Mouse (Mus musculus) megakaryocyte, adult 5-6 weeks (primary cell): ENCODE measurements around the gene Cnih4. TPM values are rescaled to one million over a fixed set of nuclear protein-coding genes. Genes with fewer than 3 reads are reported as not detected.

Experiments used
- ATAC-seq: 2 replicates; pipeline ENCODE4 v1.8.0; 2016; ENCODE audit warnings: mild to moderate bottlenecking, inconsistent platforms; ENCODE audit not compliant: poor library complexity, severe bottlenecking
- total RNA-seq, 2 experiments: library from RNA; stranded (forward) in 1 of 2; stranded (reverse) in 1 of 2; fragments of 153-499, 151-499 nt in 1 of 2; fragments of 221-1000, 200-1000 nt in 1 of 2; gene quantifications; 2 replicates each; pipeline versions ENCODE4 v1.2.3 to v1.2.4; 2015 to 2017

The Cnih4 gene
- total RNA-seq, 2 experiments from 2014 or later, result 95.3 to 148 TPM

DNA sequence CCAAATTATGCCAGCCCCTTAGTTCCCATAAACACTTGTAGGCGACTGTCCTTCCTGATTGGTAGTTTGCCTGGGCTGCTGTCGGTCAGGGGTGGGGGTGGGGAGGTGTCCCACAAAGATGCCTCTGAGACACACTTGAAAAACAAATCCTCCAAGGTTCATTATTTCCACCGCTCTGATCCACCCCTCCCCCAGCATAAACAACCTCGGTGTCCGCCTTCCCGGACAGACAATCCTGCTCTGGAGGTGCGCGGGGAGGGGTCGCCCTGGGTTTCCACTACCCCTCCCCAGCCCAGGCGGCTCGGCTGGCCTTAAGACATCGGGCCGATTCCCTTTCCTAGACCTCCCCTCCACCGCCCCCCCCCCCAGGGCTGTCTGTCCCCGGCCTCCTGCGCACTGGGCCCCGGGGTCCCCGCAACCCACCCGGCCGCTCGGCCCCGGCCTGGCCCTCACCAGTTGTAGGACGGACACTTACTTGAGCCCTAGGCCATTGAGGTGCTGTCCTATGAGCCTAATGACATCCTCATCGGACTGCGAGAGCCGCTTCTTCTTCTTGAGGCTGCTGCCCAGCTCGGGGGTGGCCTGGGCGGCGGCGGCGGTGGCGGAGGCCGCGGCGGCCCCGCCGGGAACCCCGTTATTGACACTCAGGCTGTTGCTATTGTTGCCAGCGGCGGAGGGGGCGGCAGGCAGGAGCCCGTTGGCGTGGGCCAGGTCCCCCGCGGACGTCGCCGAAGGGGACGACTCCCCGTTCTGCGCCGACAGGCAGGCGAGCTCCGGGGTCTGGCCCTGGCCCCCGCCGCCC lies 66.3 kb downstream of the Cnih4 start:
- ATAC-seq, result peak; percentile 44

DNA sequence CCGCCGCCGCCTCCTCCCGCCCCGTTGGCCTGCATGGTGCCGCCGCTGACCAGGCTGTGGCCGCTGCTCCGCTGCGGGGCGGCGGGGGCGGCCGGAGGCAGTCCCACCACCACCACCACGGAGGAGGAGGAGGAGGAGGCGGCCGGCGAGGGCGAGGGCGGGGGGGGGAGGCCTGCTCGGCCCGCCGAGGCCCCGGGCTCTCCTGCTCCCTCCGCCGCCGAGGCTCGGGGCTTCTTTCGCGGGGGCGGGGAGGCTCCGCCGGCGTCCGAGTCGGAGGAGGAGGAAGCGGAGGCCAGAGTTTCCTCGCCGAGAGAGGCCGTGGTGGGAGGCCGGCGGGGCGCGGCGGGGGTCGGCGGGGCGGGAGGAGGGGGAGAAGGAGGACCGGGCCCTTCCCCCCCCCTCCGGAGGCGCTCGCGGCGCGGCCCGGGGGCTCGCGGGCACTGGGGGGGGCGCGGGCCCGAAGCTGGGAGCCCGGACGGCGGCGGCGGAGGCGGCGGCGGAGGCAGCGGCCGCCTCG lies 67.0 kb downstream of the Cnih4 start:
- peak; percentile 10; the same call in 1 of the 2 replicates for ATAC-seq

DNA sequence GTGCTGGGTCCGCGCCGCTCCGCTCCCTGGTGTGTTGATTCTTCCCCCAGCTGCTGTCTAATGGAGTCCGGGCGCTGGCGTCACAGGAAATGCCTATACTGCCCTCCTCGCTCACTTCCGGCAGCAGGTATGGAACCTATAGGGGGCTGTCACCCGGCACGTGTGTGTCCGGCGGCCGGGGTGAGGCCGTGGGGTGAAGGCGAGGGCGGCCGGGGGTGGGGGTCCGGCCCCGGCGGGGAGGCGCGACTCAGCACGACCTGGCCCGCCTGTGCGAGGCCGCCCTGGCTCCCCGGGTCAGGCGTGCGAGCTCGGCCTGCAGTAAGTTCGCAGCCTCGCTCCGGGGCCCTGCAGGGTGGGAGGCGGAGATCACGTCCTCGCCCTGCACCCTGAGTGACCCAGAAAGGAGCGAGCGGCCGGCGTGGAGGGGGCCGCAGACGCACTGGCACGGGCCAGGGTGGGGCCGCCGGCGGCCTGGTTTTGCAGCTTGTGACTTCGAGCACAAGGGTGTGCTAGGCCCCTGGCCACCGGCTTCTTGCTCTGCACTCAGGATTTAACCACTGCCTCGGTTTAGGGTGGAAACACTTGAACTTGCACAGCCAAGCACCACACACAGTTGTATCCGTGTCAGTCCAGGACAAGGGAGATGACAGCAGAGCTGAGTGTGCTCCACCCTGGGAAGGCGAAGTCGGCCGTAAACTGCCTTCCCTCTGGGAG lies 67.6 kb downstream of the Cnih4 start, which contains the start of gene Wdr26:
TSS of gene Wdr26 (minus strand) at position 82 of the 714 bp plus-strand sequence.
- peak; percentile 81 for ATAC-seq

DNA sequence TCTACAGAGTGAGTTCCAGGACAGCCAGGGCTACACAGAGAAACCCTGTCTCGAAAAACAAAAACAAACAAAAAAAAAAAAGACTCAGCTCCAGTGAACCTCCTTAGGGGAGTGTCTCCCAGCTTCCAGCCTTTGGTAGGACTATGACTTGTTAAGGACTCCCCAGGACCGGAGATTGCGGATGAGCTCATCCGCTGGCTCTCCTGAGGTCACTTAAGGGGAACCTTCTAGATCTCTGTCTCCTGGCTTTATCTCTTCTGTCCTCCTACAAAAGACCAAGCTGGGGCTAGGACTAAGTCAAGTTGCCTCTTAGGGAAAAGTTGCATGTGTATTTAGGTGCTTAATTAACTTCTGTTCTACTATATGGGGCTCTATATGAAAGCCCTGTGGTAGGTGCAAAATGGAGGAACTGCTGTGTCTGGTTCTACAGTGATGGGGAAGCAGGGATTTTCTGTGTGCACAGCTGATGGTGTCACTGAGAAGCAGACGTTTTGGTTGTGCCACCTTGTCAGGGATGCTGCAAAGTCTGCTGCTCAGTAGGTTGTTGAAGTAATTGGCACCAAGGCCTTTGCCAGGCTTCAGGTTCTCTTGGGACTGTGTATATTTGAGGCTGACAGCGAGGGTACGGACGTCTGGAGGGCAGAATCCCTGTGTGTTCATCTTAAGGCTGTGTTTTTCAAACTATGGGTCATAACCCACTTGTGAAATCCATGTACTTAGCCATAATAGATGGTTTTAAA lies 70.0 kb downstream of the Cnih4 start:
- ATAC-seq, result no peak

DNA sequence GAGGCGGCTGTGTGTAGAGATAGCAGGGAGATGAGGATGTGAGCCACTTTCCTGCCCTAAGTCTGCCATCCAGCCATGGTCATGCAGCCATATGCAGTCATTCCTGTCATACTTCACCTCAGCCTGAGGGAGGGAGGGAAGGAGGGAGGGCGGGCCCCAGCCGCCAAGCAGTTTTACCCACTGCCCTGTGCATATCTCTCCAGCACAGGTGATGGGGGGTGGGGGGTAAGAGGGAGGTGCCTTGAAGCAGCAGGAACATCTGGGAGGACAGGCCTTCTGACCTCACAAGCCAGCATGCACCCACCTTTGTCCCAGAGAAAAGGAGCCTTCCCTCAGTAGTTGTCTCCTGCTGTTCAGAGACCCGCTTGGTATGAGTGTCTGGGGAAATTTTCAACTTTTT lies 71.8 kb downstream of the Cnih4 start:
- no peak for ATAC-seq

Other genes starting within 250 kb of the Cnih4 start
- 14.5 and 16.4 TPM in 2 replicates for gene Pycr2, start 240.4 kb upstream of the Cnih4 start, total RNA-seq (2015)
- 17.3 and 19.6 TPM in 2 replicates for gene Pycr2, start 240.4 kb upstream of the Cnih4 start, total RNA-seq (2017)
- 0.60 and 1.5 TPM in 2 replicates for gene Lefty1, start 209.7 kb upstream of the Cnih4 start, total RNA-seq (2015)
- 0.29 and 0.98 TPM in 2 replicates for gene Lefty1, start 209.7 kb upstream of the Cnih4 start, total RNA-seq (2017)
- 35.0 and 35.5 TPM in 2 replicates for gene Tmem63a, start 202.3 kb upstream of the Cnih4 start, total RNA-seq (2015)
- 31.7 and 35.2 TPM in 2 replicates for gene Tmem63a, start 202.3 kb upstream of the Cnih4 start, total RNA-seq (2017)
- gene Ephx1, start 123.8 kb upstream of the Cnih4 start, total RNA-seq (2015), result 1.3 and 2.4 TPM in 2 replicates
- gene Ephx1, start 123.8 kb upstream of the Cnih4 start, total RNA-seq (2017), result 1.3 and 2.1 TPM in 2 replicates
- gene 9130409I23Rik, start 93.5 kb upstream of the Cnih4 start, total RNA-seq (2015), result not detected in 2 replicates
- gene 9130409I23Rik, start 93.5 kb upstream of the Cnih4 start, total RNA-seq (2017), result not detected in 2 replicates
- gene Nvl, start 489 bp upstream of the Cnih4 start, total RNA-seq (2015), result 19.8 and 22.7 TPM in 2 replicates
- 14.0 and 18.1 TPM in 2 replicates for gene Nvl, start 489 bp upstream of the Cnih4 start, total RNA-seq (2017)
- 257 and 258 TPM in 2 replicates for gene Wdr26, start 67.3 kb downstream of the Cnih4 start, total RNA-seq (2015)
- gene Wdr26, start 67.3 kb downstream of the Cnih4 start, total RNA-seq (2017), result 235 and 244 TPM in 2 replicates
- gene Cnih3, start 207.9 kb downstream of the Cnih4 start, total RNA-seq (2015), result not detected in 2 replicates
- not detected in 2 replicates for gene Cnih3, start 207.9 kb downstream of the Cnih4 start, total RNA-seq (2017)